Mouse (Mus musculus) thymus, adult 18-20 months (tissue): Measurements from ENCODE around the gene Olfr146.

Source experiments
- DNase-seq, 2 experiments: peaks; one replicate each; pipeline ENCODE4 v3.0.0; 2022; ENCODE audit warnings: mixed read lengths in 2 of 2

Gene Olfr146

GRCm38 (mm10) chr9:39023277-39023676 lies at the start of gene Olfr146:
Olfr146 (minus strand) TSS chr9:39023377.
- no peak for DNase-seq

DNA sequence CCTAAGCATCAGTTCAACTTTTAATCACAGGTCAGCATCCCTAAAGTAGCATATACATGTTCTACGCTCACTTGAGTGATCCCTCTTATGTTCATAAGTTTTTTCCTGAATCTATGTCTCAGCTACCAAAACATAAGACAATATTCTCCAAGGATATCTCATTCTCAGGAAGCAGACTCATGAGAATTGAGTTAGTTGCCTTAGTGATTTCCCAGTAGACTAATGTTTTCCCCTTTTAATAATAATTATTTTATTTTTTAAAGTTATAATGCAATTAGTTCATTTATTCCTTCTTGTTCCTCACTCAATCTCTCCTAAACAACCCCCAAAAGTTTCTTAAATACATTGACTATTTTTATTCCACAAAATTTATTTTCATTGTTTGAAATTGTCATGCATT lies 41.7 kb upstream of the Olfr146 start, which contains the start of gene Olfr937:
Gene Olfr937 (minus strand): TSS at position 101 of the 400 bp plus-strand sequence.
- no peak for DNase-seq

GRCm38 (mm10) chr9:38999583-38999982 lies 23.6 kb downstream of the Olfr146 start, which contains the start of gene Olfr935:
Olfr935 (minus strand) TSS chr9:38999683.
- no peak for DNase-seq

- DNase-seq = no peak
Measured at GRCm38 (mm10) chr9:38988215-38988614, 35.0 kb downstream of the Olfr146 start, which contains the start of gene Olfr934. Olfr934 (minus strand) TSS chr9:38988315.

DNA sequence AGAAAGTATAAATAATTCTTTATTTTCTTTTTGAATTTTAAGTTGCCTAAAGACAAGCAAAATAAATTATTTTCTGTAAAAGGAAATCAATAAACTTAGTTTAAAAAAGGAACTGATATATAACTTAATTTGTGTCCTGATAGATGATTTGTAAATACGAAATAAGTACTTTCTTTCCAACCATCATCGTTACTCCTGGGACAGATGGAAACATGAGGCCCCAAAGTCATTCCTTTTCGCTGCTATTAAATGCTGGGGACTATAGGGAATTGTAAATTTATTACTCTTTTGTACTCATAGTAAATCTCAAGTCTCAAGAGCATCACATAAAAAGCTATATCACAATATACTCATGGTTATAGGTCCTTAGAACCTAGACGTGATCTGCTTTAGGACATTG lies 51.2 kb downstream of the Olfr146 start, which contains the start of gene Olfr933:
Gene Olfr933 (plus strand): TSS at position 301 of the 400 bp plus-strand sequence.
- no peak for DNase-seq
